Mouse (Mus musculus): ENCODE data around the gene Rsph3b. TPM values are rescaled to one million over a fixed set of nuclear protein-coding genes. Genes with fewer than 3 reads are reported as not detected.
A peak's percentile ranks its signal among the peaks of the same experiment; 100 is the strongest.
"Not testable (repeated sequence)": the region's sequence is repeated elsewhere in the genome, so short reads cannot be mapped to it uniquely, and the experiment has no call there.

The Rsph3b gene
- polyA plus RNA-seq, 1 experiment from 2014 or later = 57.6 TPM

DNA sequence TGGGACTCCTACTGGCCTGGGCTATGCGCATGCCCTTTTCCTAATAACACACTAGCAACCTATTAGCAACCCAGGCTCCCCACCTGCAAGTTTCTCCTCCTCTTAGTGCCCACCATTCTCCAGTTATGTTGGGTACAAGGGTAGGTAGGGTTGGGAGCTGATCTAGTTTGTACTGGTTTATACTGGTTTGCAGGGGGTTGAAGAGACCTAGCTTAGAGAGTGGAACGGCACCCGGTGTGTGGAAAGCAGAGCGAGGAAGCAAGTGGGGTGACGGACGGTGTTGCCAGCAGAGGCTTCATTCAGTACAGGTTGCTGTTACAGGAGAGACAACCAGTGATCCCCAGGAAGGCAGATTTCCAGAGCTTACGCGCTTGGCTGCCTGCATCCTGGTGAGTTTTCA is 21.9 kb upstream of the Rsph3b start, which contains the start of gene Rnaset2b:
Gene Rnaset2b, plus strand, starts transcription at position 301 of the 400 bp plus-strand sequence.
- H3K27ac ChIP-seq (replicated peaks); H3K27me3 ChIP-seq; ATAC-seq (ENCODE audit: low FRiP score, low read depth); H3K9me3 ChIP-seq; H3K36me3 ChIP-seq; H3K4me3 ChIP-seq; H3K4me2 ChIP-seq; H3K4me1 ChIP-seq (replicated peaks); H3K9ac ChIP-seq: not testable (repeated sequence)
- WGBS = 89% methylated on average over 1 of the region's 8 CpGs

- not testable (repeated sequence) for H3K9me3 ChIP-seq; H3K27ac ChIP-seq (replicated peaks); H3K4me2 ChIP-seq; H3K4me1 ChIP-seq (replicated peaks); H3K9ac ChIP-seq; H3K4me3 ChIP-seq; H3K36me3 ChIP-seq; H3K27me3 ChIP-seq; ATAC-seq (ENCODE audit: low FRiP score, low read depth)
- WGBS = 43% methylated on average over 1 of the region's 1 CpGs
Measured at GRCm38 (mm10) chr17:6967673-6968072, 19.2 kb upstream of the Rsph3b start.

GRCm38 (mm10) chr17:6965364-6965763 is 16.9 kb upstream of the Rsph3b start:
- H3K9me3 ChIP-seq; H3K9ac ChIP-seq; ATAC-seq (ENCODE audit: low FRiP score, low read depth); H3K27me3 ChIP-seq; H3K4me1 ChIP-seq (replicated peaks); H3K27ac ChIP-seq (replicated peaks); H3K4me2 ChIP-seq; H3K36me3 ChIP-seq; H3K4me3 ChIP-seq: not testable (repeated sequence)
- 17% methylated on average over 6 of the region's 6 CpGs for WGBS

- H3K9me3 ChIP-seq; H3K27ac ChIP-seq (replicated peaks); H3K9ac ChIP-seq; H3K27me3 ChIP-seq; H3K4me3 ChIP-seq; H3K36me3 ChIP-seq; H3K4me2 ChIP-seq; ATAC-seq (ENCODE audit: low FRiP score, low read depth); H3K4me1 ChIP-seq (replicated peaks): not testable (repeated sequence)
- WGBS = 69% methylated on average over 4 of the region's 4 CpGs
Measured at GRCm38 (mm10) chr17:6962936-6963335, 14.5 kb upstream of the Rsph3b start.

- ATAC-seq (ENCODE audit: low FRiP score, low read depth); H3K4me3 ChIP-seq; H3K4me1 ChIP-seq (replicated peaks); H3K36me3 ChIP-seq; H3K27me3 ChIP-seq; H3K4me2 ChIP-seq; H3K9me3 ChIP-seq; H3K27ac ChIP-seq (replicated peaks); H3K9ac ChIP-seq: not testable (repeated sequence)
- 76% methylated on average over 4 of the region's 6 CpGs for WGBS
Measured at GRCm38 (mm10) chr17:6962339-6962738, 13.9 kb upstream of the Rsph3b start.

GRCm38 (mm10) chr17:6961181-6962000 is 12.9 kb upstream of the Rsph3b start:
- not testable (repeated sequence) for H3K4me1 ChIP-seq (replicated peaks); H3K9ac ChIP-seq; H3K36me3 ChIP-seq; H3K9me3 ChIP-seq; H3K27me3 ChIP-seq
- Histone ChIP-seq H3K27ac (replicated peaks) (peak overlapping the region; percentile 67), H3K4me2 (peak overlapping the region; percentile 50), H3K4me3 (peak overlapping the region; percentile 47)
- peak; percentile 96 for ATAC-seq (ENCODE audit: low FRiP score, low read depth)
- WGBS = under 1% methylated on average over 18 of the region's 48 CpGs

DNA sequence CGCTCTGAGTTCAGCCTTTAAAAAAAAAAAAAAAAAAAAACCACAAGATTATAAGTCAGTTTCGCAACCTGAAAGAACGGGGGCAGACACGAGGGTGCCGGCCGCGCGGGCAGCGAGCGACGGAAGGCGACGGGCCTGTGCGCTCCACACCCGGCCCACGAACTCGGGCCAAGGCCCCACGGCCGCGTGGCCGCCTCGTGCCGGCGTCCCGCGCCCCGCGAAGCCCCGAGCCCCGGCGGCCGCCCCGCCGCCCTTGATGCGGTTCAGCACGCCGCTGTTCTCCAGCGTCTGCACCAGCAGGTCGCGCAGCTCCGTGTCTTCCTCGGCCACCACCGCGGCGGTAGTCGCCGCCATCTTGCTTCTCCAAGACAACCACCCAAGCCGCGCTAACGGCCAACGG is 12.3 kb upstream of the Rsph3b start, which contains the start of gene Tagap1:
Gene Tagap1, minus strand, starts transcription at position 381 of the 400 bp plus-strand sequence.
- Histone ChIP-seq H3K27ac (replicated peaks) (peak within 1 kb of the TSS; percentile 70), H3K4me3 (peak within 1 kb of the TSS; percentile 47), H3K4me2 (peak within 1 kb of the TSS; percentile 50), H3K9ac (peak within 1 kb of the TSS; percentile 57)
- not testable (repeated sequence) for ATAC-seq (ENCODE audit: low FRiP score, low read depth); H3K4me1 ChIP-seq (replicated peaks); H3K9me3 ChIP-seq; H3K27me3 ChIP-seq; H3K36me3 ChIP-seq
- WGBS = under 1% methylated on average over 41 of the region's 51 CpGs

GRCm38 (mm10) chr17:6960349-6960748 is 11.9 kb upstream of the Rsph3b start:
- H3K27ac ChIP-seq (replicated peaks); H3K9me3 ChIP-seq; H3K9ac ChIP-seq; H3K27me3 ChIP-seq; ATAC-seq (ENCODE audit: low FRiP score, low read depth); H3K36me3 ChIP-seq; H3K4me1 ChIP-seq (replicated peaks): not testable (repeated sequence)
- peak overlapping the region; percentile 50 for H3K4me2 ChIP-seq
- WGBS = under 1% methylated on average over 12 of the region's 12 CpGs
- peak overlapping the region; percentile 47 for H3K4me3 ChIP-seq

DNA sequence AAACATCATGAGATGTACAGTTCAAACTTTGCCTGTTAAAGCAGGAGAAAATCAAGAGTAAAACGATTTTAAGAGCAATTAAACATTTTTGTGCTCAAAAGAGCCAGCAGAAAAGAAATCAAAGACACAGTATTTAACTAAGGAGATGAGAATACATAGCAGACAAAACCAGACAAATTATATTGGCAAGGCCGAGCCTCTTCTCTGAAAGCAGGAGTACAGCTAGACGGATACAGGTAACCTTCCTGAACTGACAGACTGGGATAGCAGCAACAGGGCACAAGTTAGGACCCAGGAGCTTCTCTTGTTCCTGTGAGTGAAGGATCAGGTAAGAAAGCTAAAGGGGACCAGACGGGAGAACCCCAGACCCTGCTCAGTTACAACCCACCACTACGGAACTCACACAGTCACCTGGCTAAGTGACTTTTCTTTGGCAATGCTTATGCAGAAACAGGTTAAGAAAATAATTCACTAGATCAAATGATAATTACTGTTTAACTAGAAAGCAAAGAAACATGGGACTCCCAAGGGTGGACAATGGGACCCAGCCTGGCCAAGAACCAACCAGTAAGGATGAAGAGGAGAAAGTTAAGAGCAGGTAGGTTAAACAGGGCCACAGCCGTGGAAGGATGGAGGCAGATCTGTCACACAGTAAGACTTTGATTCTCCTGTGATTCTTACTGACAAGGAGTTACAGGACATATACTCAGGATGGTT is 11.2 kb upstream of the Rsph3b start:
- ATAC-seq (ENCODE audit: low FRiP score, low read depth); H3K9me3 ChIP-seq; H3K4me1 ChIP-seq (replicated peaks); H3K36me3 ChIP-seq; H3K9ac ChIP-seq; H3K27ac ChIP-seq (replicated peaks); H3K27me3 ChIP-seq: not testable (repeated sequence)
- 56% methylated on average over 5 of the region's 6 CpGs for WGBS
- Histone ChIP-seq H3K4me2 (peak overlapping the region; percentile 50), H3K4me3 (peak overlapping the region; percentile 47)

- H3K4me1 ChIP-seq (replicated peaks); H3K27me3 ChIP-seq; ATAC-seq (ENCODE audit: low FRiP score, low read depth); H3K27ac ChIP-seq (replicated peaks); H3K9ac ChIP-seq; H3K36me3 ChIP-seq; H3K4me2 ChIP-seq; H3K4me3 ChIP-seq; H3K9me3 ChIP-seq: not testable (repeated sequence)
- 77% methylated on average over 7 of the region's 8 CpGs for WGBS
Measured at GRCm38 (mm10) chr17:6958881-6959280, 10.4 kb upstream of the Rsph3b start.

- Histone ChIP-seq H3K4me2 (peak overlapping the region; percentile 64), H3K4me3 (peak overlapping the region; percentile 61), H3K27ac (replicated peaks) (peak overlapping the region; percentile 91), H3K9ac (peak overlapping the region; percentile 58)
- H3K9me3 ChIP-seq; H3K27me3 ChIP-seq; H3K4me1 ChIP-seq (replicated peaks); H3K36me3 ChIP-seq: not testable (repeated sequence)
- ATAC-seq (ENCODE audit: low FRiP score, low read depth) = peak; percentile 19; the same call in 1 of the 2 replicates
- WGBS = 20% methylated on average over 9 of the region's 9 CpGs
Measured at GRCm38 (mm10) chr17:6948769-6949228, 317 bp upstream of the Rsph3b start.

DNA sequence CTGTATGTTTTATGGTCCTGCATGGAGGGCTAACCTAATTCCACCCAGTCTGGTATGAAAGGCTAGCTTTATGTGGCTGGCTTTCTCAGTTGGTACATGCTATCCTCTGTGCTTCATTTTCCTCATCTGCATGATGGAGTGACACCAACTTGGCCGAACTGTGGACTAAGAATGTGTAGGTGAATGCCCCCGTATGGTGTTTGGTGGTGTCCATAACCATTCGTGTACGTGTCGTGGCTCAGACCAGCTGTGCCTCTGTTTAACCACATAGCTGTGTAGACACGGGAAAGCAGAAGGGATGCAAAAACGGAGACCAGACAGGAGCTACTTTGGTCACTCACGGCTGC is 872 bp downstream of the Rsph3b start:
- H3K36me3 ChIP-seq; H3K4me1 ChIP-seq (replicated peaks); H3K9ac ChIP-seq; H3K9me3 ChIP-seq; H3K27me3 ChIP-seq: not testable (repeated sequence)
- peak overlapping the region; percentile 64 for H3K4me2 ChIP-seq
- ATAC-seq (ENCODE audit: low FRiP score, low read depth) = peak; percentile 43
- H3K27ac ChIP-seq (replicated peaks) = peak overlapping the region; percentile 91; the same call in 1 of the 2 replicates
- peak overlapping the region; percentile 61 for H3K4me3 ChIP-seq
- WGBS = no CpG with 5 or more reads among the region's 8 CpGs
